Mouse (Mus musculus) 3T3-L1 (cell line): ENCODE data around the gene Dlg2.

Source experiments
- DNase-seq: peaks from one replicate; pipeline ENCODE4 v3.0.0-alpha.2; 2015; ENCODE audit warnings: low read depth, low spot score

The Dlg2 gene

GRCm38 (mm10) chr7:92373863-92374357, 1897.4 kb downstream of the Dlg2 start:
- no peak for DNase-seq

- DNase-seq = no peak
Measured at GRCm38 (mm10) chr7:92383913-92384484, 1907.5 kb downstream of the Dlg2 start.

- no peak for DNase-seq
Measured at GRCm38 (mm10) chr7:92392052-92392640, 1915.7 kb downstream of the Dlg2 start.

GRCm38 (mm10) chr7:92396783-92397182, 1920.3 kb downstream of the Dlg2 start:
- peak; percentile 69 for DNase-seq

GRCm38 (mm10) chr7:92398841-92399240, 1922.4 kb downstream of the Dlg2 start:
- no peak for DNase-seq

- DNase-seq = no peak
Measured at GRCm38 (mm10) chr7:92400551-92400950, 1924.1 kb downstream of the Dlg2 start.

- DNase-seq = no peak
Measured at GRCm38 (mm10) chr7:92401001-92401688, 1924.7 kb downstream of the Dlg2 start.

GRCm38 (mm10) chr7:92408479-92408878, 1932.0 kb downstream of the Dlg2 start:
- DNase-seq = no peak

GRCm38 (mm10) chr7:92420474-92420873, 1944.0 kb downstream of the Dlg2 start:
- no peak for DNase-seq

- no peak for DNase-seq
Measured at GRCm38 (mm10) chr7:92423017-92423416, 1946.5 kb downstream of the Dlg2 start.

GRCm38 (mm10) chr7:92424703-92425102, 1948.2 kb downstream of the Dlg2 start:
- no peak for DNase-seq

GRCm38 (mm10) chr7:92427280-92427679, 1950.8 kb downstream of the Dlg2 start:
- DNase-seq = no peak

- no peak for DNase-seq
Measured at GRCm38 (mm10) chr7:92428629-92429028, 1952.2 kb downstream of the Dlg2 start.

- DNase-seq = no peak
Measured at GRCm38 (mm10) chr7:92430254-92430653, 1953.8 kb downstream of the Dlg2 start.

- no peak for DNase-seq
Measured at GRCm38 (mm10) chr7:92437168-92437567, 1960.7 kb downstream of the Dlg2 start.

- DNase-seq = peak; percentile 42
Measured at GRCm38 (mm10) chr7:92439503-92440487, 1963.3 kb downstream of the Dlg2 start.

GRCm38 (mm10) chr7:92441611-92442010, 1965.1 kb downstream of the Dlg2 start:
- peak; percentile 36 for DNase-seq

- DNase-seq = no peak
Measured at GRCm38 (mm10) chr7:92442082-92442481, 1965.6 kb downstream of the Dlg2 start.

GRCm38 (mm10) chr7:92447938-92448337, 1971.5 kb downstream of the Dlg2 start:
- no peak for DNase-seq

GRCm38 (mm10) chr7:92448782-92449575, 1972.5 kb downstream of the Dlg2 start:
- no peak for DNase-seq

GRCm38 (mm10) chr7:92454176-92454575, 1977.7 kb downstream of the Dlg2 start:
- DNase-seq = peak; percentile 90
